Mouse (Mus musculus) adrenal gland, postnatal 36 days (tissue): ENCODE measurements around the gene Csrp2. TPM values are rescaled to one million over a fixed set of nuclear protein-coding genes. Genes with fewer than 3 reads are reported as not detected.

Experiments used
- DNase-seq, 2 experiments: peaks; one replicate each; pipeline ENCODE4 v3.0.0; 2021; ENCODE audit warnings: mixed read lengths in 1 of 2
- total RNA-seq, 2 experiments: library from RNA; stranded (reverse); gene quantifications; 2 replicates each; pipeline ENCODE4 v1.2.3; 2021

Csrp2 gene
- total RNA-seq, 2 experiments from 2014 or later, result 188 to 212 TPM

GRCm38 (mm10) chr10:110971044-110971443 is 51.5 kb downstream of the Csrp2 start:
- DNase-seq, result no peak

DNA sequence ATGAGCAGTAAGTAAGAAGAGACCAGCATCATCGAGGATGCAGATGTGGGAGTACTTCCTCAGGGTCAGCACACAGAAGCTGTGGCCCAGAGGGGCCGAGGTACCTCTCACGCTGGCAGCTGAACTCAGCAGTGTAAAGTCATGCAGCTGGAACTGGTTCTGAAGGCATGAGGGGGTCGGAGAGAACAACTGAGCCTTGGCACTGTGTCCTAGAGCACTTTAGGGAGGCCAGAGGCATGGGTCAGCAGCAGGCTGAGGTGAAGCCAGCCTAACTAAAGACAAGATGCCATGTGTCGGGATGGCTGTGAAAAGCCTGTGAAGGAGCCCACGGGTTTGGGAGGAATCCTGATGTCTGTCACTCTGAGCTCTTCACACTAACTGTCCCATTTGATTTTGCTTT is 51.9 kb downstream of the Csrp2 start:
- DNase-seq, result no peak

GRCm38 (mm10) chr10:110971998-110972397 is 52.4 kb downstream of the Csrp2 start:
- DNase-seq, result no peak

DNA sequence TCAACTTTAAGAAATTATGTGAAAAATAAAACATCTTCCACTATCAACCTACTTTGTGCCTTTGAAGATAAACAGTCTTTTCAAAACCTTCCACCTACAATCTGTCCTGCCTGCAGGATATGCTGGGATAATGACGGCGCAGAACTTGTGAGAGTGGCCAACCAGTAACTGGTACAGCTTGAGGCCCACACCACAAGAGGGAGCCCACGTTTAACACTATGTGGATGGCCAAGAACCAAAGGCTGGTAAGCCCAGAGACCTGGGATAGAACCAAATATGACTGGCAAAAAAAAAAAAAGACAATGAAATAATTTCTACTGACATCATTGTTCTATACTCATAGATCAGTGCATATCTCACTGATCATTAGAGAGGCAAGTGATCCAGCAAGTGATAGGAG is 54.9 kb downstream of the Csrp2 start:
- DNase-seq, result peak; percentile 49 to 66

GRCm38 (mm10) chr10:110974885-110975284 is 55.3 kb downstream of the Csrp2 start:
- DNase-seq, result no peak

DNA sequence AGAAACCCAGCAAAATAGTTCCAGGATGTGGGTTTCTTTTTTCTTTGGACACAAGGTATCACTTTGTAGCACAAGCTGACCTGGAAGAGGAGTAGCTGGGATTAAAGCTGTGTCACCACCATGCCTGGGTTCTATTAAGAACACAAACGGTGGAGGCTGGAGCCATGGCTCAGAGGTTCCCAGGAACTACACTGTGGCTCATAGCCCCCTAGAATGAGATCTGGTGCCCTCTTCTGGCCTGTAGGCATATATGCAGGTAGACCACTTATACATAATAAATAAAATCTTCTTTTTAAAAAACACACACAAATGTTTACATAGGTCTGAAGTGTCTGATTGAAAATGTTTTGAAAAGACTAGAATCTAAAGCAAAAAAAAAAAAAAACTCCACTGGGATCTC is 56.5 kb downstream of the Csrp2 start:
- DNase-seq, result peak; percentile 32 to 54

GRCm38 (mm10) chr10:110977379-110977778 is 57.8 kb downstream of the Csrp2 start:
- no peak for DNase-seq

DNA sequence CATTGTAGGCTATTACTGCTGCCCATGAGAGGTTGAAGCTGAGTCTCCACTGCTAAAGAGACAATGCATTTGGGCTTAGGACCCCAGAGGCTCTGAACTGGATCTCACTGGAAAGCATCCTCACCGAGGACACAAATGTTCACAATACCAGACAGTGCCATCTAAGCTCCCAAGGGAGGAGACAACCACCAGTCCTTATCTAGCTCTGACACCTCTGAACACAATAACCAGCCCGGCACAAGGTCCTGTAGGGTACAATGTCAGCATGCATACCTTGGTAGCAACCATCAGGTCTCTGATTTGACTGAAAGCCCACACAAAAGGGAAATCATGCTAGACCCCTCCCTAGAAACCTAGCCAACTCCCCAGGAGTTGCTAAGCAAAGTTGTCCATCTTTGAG is 59.8 kb downstream of the Csrp2 start:
- no peak for DNase-seq

DNA sequence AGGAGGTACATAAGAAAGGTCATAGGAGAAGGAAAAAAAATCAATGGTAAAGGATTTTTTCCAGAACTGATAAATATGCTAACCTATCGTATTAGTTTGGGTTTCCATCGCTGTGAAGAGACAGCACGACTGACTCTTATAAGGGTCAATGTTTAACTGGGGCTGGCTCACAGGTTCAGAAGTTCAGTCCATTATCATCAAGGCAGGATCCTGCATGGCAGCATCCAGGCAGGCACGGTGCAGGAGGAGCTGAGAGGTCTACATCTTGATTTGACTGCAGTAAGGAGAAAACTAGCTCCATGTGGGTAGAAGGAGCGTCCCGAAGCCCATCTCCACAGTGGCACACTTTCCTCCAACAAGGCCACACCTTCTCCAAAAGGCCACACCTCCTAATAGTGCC is 60.9 kb downstream of the Csrp2 start:
- DNase-seq, result no peak

DNA sequence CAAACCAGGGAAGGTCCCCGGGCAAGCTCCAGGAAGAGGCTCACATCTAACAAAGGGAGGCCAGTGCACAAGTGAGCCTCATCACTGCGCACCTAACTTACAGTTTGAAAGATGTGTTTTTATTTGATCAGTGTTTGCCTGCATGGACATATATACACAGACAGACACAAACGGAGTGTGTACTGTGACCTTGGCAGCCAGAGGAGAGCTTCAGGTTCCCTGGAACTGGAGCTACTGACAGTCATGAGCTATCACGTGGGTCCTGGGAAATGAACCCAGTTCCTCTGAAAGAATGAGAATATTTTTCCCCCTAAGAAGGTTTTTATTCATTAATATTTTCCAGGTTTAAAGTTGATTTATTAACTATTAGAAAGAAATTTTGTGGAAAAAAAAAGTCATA is 63.2 kb downstream of the Csrp2 start:
- no peak for DNase-seq

DNA sequence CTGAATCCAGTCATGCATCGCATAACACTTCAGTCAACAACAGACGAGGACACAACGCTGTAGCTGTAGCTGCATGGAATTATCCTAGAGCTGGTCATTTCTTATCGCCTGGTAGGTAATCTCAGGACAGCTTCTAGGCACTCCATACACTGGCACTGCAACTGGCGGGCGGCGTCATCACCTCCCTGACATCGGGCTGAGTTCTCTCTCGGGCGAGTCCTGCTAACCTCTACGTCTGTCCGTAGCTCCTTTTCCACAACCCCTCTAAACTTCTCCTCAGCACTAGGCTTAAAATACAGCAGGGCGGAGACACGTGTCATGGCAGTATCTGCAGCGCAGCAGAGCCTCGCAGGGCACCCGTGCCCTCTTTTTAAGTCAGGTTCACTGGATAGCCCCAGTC is 67.1 kb downstream of the Csrp2 start:
- DNase-seq, result no peak

Other genes with a start within 250 kb of the Csrp2 start
- 1 to 10 TPM in 1 of 2 experiments, under 1 TPM in 1; 0.89 to 1.4 TPM for gene E2f7, start 174.3 kb upstream of the Csrp2 start, total RNA-seq
- gene Zdhhc17, start 90.4 kb downstream of the Csrp2 start, total RNA-seq, result 10 to 100 TPM; 34.6 to 40.1 TPM
- gene Osbpl8, start 245.0 kb downstream of the Csrp2 start, total RNA-seq, result 10 to 100 TPM; 26.1 to 30.9 TPM